Mouse (Mus musculus) forebrain, embryonic 11.5 days (tissue): ENCODE measurements at regions not wholly inside any gene's neighbourhood (a gene's known extent, or its start where the extent isn't known, plus 50 kb on each side); places are given as distances from the start of the nearest gene placed in this dataset.

Experiments used
- ATAC-seq: fragments of 200-750 bp; cut with Nextera tagmentation; replicated peaks from 2 replicates; pipeline ENCODE4 v1.8.0; 2017; ENCODE audit warnings: moderate TSS enrichment; ENCODE audit not compliant: low FRiP score
- DNase-seq: peaks from one replicate; pipeline ENCODE4 v3.0.0-alpha.2; 2017; ENCODE audit warnings: low spot score
- H3K27ac ChIP-seq: fragments of 300-500 bp; sonication (generic); 2 replicates; pipeline ENCODE4 v1.5.1; 2014; ENCODE audit warnings: low read depth, low read length
- H3K27me3 ChIP-seq: fragments of 300-500 bp; sonication (generic); 2 replicates; pipeline ENCODE4 v1.6.1; 2014; ENCODE audit warnings: mild to moderate bottlenecking, low read length, mixed read lengths; ENCODE audit not compliant: control insufficient read depth, insufficient read depth
- H3K36me3 ChIP-seq: fragments of 300-500 bp; sonication (generic); 2 replicates; pipeline ENCODE4 v1.6.1; 2014; ENCODE audit warnings: mild to moderate bottlenecking, low read length, moderate library complexity, mixed read lengths; ENCODE audit not compliant: control insufficient read depth, insufficient read depth
- H3K4me1 ChIP-seq: fragments of 300-500 bp; sonication (generic); replicated peaks from 2 replicates; pipeline ENCODE4 v1.6.1; 2014; ENCODE audit warnings: low read length, mixed read lengths; ENCODE audit not compliant: control insufficient read depth, insufficient read depth
- H3K4me2 ChIP-seq: fragments of 300-500 bp; sonication (generic); 2 replicates; pipeline ENCODE4 v1.6.1; 2014; ENCODE audit warnings: low read depth, mild to moderate bottlenecking, low read length, moderate library complexity, mixed read lengths; ENCODE audit not compliant: severe bottlenecking
- H3K4me3 ChIP-seq: fragments of 300-500 bp; sonication (generic); 2 replicates; pipeline ENCODE4 v1.5.1; 2014; ENCODE audit warnings: low read depth, low read length
- H3K9ac ChIP-seq: fragments of 300-500 bp; sonication (generic); 2 replicates; pipeline ENCODE4 v1.6.1; 2014; ENCODE audit warnings: low read length
- H3K9me3 ChIP-seq: fragments of 300-500 bp; sonication (generic); 2 replicates; pipeline ENCODE4 v1.6.1; 2016; ENCODE audit warnings: low read length, mixed read lengths; ENCODE audit not compliant: control insufficient read depth
- WGBS: fragments of 180-500 bp; shearing (Covaris S2); extraction: QIAGEN DNeasy Blood & Tissue Kit; methylation state at CpG from one replicate; pipeline ENCODE4 v1.1.7; 2014; 5-methylcytosine and 5-hydroxymethylcytosine counted together

DNA sequence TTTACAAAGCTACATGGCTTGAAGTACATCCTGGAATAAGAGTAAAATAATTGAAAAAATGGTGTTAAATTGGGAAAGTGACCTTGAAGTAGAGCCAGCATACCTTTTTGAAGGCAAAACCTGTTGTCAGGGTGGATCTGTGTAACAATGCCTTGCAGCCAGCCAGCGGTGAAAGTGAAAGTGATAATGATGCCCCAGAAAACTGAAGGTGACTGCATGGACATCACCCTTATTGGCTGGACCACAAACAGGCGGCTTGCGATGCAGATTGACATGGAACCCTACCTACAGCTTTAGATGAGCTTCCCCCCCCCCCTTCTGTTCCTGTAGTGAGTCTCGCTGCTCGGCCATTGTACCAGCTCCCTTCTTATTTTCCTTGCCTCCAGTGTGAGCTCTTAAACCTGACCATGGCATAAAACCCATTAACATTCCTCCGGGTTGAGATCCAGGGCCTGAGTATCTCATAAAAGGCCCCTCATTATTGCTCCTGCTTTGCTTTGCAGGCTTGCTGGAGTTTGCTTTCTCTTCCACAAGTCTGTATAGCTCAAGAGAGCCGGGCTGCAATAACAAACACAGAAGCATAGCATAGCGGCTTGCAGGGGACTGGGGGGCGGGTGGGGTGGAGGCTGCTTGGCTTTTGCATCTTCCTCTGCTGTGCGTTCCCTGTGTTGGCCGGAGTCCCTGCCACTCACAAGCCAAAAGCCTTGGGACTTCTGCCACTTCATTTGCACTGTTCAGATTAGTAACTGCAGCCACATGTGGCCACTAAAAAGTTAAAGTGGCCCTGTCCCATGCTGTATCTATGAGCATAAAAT lies 292.1 kb downstream of the Plpp3 start:
- Histone ChIP-seq H3K27me3 (no peaks in the 10 kb centered on the region), H3K4me3 (no peak overlapping the region), H3K27ac (peak overlapping the region; percentile 62), H3K9me3 (no peaks in the 10 kb centered on the region), H3K36me3 (no peaks in the 10 kb centered on the region), H3K4me1 (no peaks in the 10 kb centered on the region), H3K9ac (no peak overlapping the region; the same call in 1 of the 2 replicates), H3K4me2 (0 out of 2 replicates have a peak overlapping the region, but pooled peaks have one; percentile 18)
- WGBS, result 43% methylated on average over 11 of the region's 11 CpGs
- ATAC-seq, result peak; percentile 51; the same call in 1 of the 2 replicates
- DNase-seq, result peak; percentile 51

DNA sequence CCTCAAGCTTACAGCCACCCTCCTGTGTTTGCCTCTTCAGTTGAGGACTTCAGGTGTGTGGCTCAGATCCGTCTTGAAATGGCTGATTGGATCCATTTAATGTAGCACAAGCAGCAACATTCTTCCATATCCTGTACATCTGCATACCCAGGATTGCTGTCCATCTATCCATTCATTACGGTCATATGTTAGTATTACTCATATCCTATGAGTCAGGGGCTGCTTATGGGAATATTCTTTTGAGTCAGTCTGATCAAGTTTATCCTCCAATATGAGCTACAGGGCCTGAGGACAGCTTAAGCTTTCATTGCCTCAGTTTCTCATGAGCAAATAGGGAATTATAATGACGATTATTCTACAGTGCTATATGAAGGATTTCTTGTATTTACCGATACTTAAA lies 293.7 kb downstream of the Plpp3 start:
- 90% methylated on average over 4 of the region's 4 CpGs for WGBS
- ATAC-seq (no peak), DNase-seq (no peak)
- H3K9ac ChIP-seq, result no peak overlapping the region
- H3K27ac ChIP-seq, result no peak overlapping the region
- H3K27me3 ChIP-seq, result no peaks in the 10 kb centered on the region
- no peaks in the 10 kb centered on the region for H3K9me3 ChIP-seq
- no peaks in the 10 kb centered on the region for H3K4me1 ChIP-seq
- H3K4me2 ChIP-seq, result no peak overlapping the region
- H3K4me3 ChIP-seq, result no peak overlapping the region
- H3K36me3 ChIP-seq, result no peaks in the 10 kb centered on the region

DNA sequence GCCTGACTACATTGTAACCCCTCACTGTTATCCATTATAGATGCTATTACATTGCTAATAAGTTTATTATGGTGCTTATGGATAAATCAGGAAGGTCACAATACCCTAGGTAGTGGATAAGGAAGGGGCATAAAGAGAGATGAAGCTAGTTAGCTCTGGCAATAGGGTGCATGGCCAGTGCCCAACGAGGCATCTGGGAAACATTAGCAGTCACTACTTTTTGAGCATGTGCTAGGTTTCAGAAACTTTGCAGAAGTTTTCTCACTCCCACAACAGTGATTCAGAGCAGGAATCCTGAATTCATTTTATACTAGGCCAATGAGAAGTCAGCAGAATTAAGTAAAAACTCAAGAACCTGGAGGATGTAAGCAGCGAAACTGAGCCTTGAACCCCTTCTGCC lies 294.7 kb downstream of the Plpp3 start:
- Histone ChIP-seq H3K4me2 (no peak overlapping the region), H3K9ac (no peak overlapping the region), H3K4me1 (no peaks in the 10 kb centered on the region), H3K27me3 (no peaks in the 10 kb centered on the region), H3K4me3 (no peak overlapping the region), H3K27ac (no peak overlapping the region), H3K9me3 (no peaks in the 10 kb centered on the region), H3K36me3 (no peaks in the 10 kb centered on the region)
- WGBS, result 79% methylated on average over 2 of the region's 2 CpGs
- DNase-seq (no peak), ATAC-seq (no peak)

DNA sequence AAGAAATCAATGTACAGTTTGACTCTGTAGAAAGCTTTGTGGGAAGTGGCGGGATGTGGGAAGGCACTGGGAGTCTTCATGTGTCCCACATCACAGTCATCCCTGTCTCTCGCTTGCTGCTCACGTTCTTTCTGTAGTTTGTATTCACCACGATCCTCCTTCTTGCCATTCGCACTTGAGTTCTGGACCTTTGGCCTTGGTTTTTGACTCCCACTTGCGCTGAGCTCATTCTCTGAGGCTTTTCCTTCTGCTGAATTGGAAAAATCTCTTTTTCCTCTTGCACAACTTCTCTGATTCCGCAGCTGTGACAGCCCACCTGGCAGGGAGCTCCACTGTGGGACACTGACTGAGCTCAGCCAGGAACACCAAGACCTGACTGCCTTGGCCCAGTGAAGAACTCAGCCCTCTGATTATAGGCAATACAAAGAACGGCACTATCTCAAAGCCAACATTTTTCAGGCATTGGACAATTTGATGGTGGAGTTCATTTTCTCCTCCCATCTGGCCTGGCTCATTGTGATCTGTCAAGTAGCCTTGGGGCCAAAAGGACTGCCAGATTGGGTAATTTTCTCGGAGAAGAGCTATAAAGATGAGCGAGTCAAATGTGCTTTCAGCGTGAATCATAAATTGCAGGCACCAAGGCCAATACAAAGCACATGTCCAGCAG lies 299.9 kb downstream of the Plpp3 start:
- DNase-seq (no peak), ATAC-seq (no peak)
- H3K4me3 ChIP-seq, result no peak overlapping the region
- H3K9ac ChIP-seq, result no peak overlapping the region
- 90% methylated on average over 11 of the region's 11 CpGs for WGBS
- H3K9me3 ChIP-seq, result no peaks in the 10 kb centered on the region
- H3K27ac ChIP-seq, result no peak overlapping the region
- H3K4me1 ChIP-seq, result peaks cover 8% of the 10 kb centered on the region
- no peaks in the 10 kb centered on the region for H3K36me3 ChIP-seq
- H3K27me3 ChIP-seq, result no peaks in the 10 kb centered on the region
- no peak overlapping the region for H3K4me2 ChIP-seq

DNA sequence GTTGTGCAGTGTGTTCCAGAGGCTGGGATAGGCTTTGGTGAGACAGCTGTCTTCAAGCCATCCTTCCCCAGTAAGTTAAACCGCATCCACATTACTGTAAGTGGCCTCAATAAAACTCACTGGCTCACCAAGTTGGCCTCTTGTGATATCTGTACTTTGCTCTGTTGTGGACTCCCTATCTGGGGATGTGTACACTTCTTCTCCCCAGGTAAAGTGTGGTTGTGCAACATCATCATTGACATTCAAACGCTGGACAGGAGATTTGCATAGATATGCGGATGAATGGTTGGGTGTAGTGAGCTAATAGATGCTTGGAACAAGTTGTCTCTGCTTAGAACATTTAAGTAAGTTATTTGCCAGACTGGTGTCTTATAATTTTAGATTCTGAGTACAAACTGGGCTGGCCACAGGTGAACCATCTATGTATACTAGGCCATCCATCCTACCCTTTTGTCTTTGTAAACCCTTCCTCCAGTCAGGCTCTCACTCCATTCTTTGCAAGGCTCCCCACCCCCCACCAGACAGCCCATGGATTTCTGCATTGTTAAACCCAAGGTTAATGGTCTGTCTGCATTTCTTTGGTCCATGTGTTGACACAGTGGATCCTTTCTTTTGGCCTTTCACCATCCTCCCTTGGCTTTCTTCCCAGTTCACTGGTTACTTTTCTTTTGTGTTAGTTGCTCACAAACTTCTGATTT lies 303.0 kb downstream of the Plpp3 start:
- Histone ChIP-seq H3K27ac (no peak overlapping the region; the same call in 1 of the 2 replicates), H3K36me3 (no peaks in the 10 kb centered on the region), H3K4me3 (no peak overlapping the region), H3K9ac (no peak overlapping the region), H3K4me1 (peaks cover 8% of the 10 kb centered on the region), H3K9me3 (no peaks in the 10 kb centered on the region), H3K27me3 (no peaks in the 10 kb centered on the region), H3K4me2 (no peak overlapping the region)
- no peak for DNase-seq
- WGBS, result 92% methylated on average over 3 of the region's 3 CpGs
- no peak for ATAC-seq

DNA sequence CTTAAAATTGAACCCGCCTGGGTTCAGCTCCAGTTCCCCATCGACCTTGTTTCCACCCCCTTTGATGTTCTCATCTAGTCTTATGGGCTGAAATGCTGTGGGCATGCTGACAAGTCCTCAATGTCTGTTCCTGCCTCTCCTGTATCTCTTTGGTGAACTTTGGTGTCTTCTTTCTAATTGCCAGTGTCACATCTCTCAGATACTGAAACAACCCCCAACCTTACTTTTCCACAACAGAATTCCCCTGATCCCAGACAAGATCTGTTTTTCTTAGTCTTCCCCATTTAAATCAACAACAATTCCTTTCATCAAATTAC lies 303.5 kb downstream of the Plpp3 start:
- H3K4me2 ChIP-seq, result no peak overlapping the region
- 39% methylated on average over 2 of the region's 2 CpGs for WGBS

DNA sequence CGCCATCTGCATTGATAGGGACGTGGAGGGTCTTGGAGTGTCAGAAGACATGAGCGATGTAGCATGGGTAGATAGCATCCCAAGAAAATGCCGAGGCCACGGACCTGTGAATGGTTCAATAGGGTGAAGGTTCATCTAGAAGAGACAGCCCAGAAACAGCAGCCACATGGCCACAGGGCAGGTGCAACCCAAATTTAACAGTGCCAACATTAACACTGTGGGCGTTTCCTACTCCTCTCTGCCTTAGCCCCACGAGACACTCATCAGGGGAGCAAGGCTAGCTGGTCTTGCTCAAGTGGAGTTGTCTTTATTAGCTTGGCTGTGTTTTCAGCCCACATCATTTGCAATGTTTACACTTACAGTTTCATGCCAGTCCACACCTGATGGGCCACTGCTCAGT lies 310.7 kb downstream of the Plpp3 start:
- no peak overlapping the region for H3K4me3 ChIP-seq
- ATAC-seq, result no peak
- no peak overlapping the region for H3K27ac ChIP-seq
- H3K36me3 ChIP-seq, result no peaks in the 10 kb centered on the region
- no peaks in the 10 kb centered on the region for H3K9me3 ChIP-seq
- no peaks in the 10 kb centered on the region for H3K27me3 ChIP-seq
- no peaks in the 10 kb centered on the region for H3K4me1 ChIP-seq
- DNase-seq, result no peak
- H3K4me2 ChIP-seq, result no peak overlapping the region
- no peak overlapping the region for H3K9ac ChIP-seq
- WGBS, result 91% methylated on average over 7 of the region's 7 CpGs

More for the DNA sequence above, 303.5 kb downstream of the Plpp3 start:
- H3K9ac ChIP-seq, result no peak overlapping the region
- no peaks in the 10 kb centered on the region for H3K9me3 ChIP-seq
- H3K36me3 ChIP-seq, result no peaks in the 10 kb centered on the region
- no peak overlapping the region for H3K4me3 ChIP-seq
- H3K4me1 ChIP-seq, result peaks cover 8% of the 10 kb centered on the region
- no peak overlapping the region; the same call in 1 of the 2 replicates for H3K27ac ChIP-seq
- no peaks in the 10 kb centered on the region for H3K27me3 ChIP-seq
- DNase-seq (no peak), ATAC-seq (no peak)

DNA sequence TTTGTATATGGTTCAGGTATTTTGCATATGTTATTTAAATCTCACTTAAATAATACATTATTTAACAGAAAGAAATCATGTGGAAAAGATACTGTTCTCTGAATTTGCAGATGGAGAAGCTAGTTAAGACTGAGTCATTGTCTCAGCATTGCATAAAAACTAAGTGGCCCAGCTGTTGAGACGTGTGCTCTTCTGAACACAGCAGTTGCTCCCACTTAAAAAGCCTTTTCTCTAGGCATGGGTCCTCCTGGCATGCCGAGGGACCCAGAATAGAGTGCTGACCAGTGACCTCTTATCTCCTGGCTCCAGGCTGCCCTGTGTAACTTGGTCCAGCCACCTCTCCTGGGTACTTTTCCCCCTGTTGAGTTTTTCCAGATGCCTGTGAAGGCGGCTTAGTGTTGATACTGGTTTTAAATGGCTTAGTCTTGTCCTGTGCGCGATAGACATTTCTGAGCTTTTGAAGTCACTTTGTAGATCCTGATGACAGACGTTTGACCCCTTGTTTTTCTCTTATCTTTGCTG lies 312.2 kb downstream of the Plpp3 start:
- no peak overlapping the region for H3K4me2 ChIP-seq
- no peak overlapping the region for H3K9ac ChIP-seq
- H3K27ac ChIP-seq, result no peak overlapping the region
- DNase-seq, result no peak
- H3K27me3 ChIP-seq, result no peaks in the 10 kb centered on the region
- WGBS, result 81% methylated on average over 6 of the region's 6 CpGs
- ATAC-seq, result no peak
- H3K4me3 ChIP-seq, result no peak overlapping the region
- no peaks in the 10 kb centered on the region for H3K36me3 ChIP-seq
- peaks cover under 1% of the 10 kb centered on the region; the same call in 1 of the 2 replicates for H3K4me1 ChIP-seq
- H3K9me3 ChIP-seq, result no peaks in the 10 kb centered on the region
